Mouse (Mus musculus) forebrain, postnatal 0 days (tissue): Measurements from ENCODE around the gene Mbl1. TPM values are rescaled to one million over a fixed set of nuclear protein-coding genes. Genes with fewer than 3 reads are reported as not detected.

Source experiments
- ATAC-seq: fragments of 200-750 bp; cut with Nextera tagmentation; 2 replicates; pipeline ENCODE4 v1.8.0; 2017; ENCODE audit warnings: mild to moderate bottlenecking, moderate library complexity
- DNase-seq: peaks from one replicate; pipeline ENCODE4 v3.0.0-alpha.2; 2015
- H3K27ac ChIP-seq: fragments of 300-500 bp; sonication (generic); 2 replicates; pipeline ENCODE4 v1.5.1; 2014; ENCODE audit warnings: low read depth, mild to moderate bottlenecking, antibody characterized with exemption, low read length, moderate library complexity, mixed read lengths
- H3K27me3 ChIP-seq: fragments of 300-500 bp; sonication (generic); 2 replicates; pipeline ENCODE4 v1.6.1; 2014; ENCODE audit warnings: mild to moderate bottlenecking, low read length, mixed read lengths; ENCODE audit not compliant: insufficient read depth
- H3K36me3 ChIP-seq: fragments of 300-500 bp; sonication (generic); 2 replicates; pipeline ENCODE4 v1.6.1; 2014; ENCODE audit warnings: mild to moderate bottlenecking, moderate library complexity; ENCODE audit not compliant: insufficient read depth
- H3K4me1 ChIP-seq: fragments of 300-500 bp; sonication (generic); 2 replicates; pipeline ENCODE4 v1.6.1; 2014; ENCODE audit warnings: antibody characterized with exemption; ENCODE audit not compliant: insufficient read depth
- H3K4me2 ChIP-seq: fragments of 300-500 bp; sonication (generic); 2 replicates; pipeline ENCODE4 v1.6.1; 2014; ENCODE audit warnings: low read depth, mild to moderate bottlenecking, moderate library complexity
- H3K4me3 ChIP-seq: fragments of 300-500 bp; sonication (generic); 2 replicates; pipeline ENCODE4 v1.5.1; 2014; ENCODE audit warnings: low read depth, low read length, mixed read lengths
- H3K9ac ChIP-seq: fragments of 300-500 bp; sonication (generic); 2 replicates; pipeline ENCODE4 v1.6.1; 2014; ENCODE audit warnings: mild to moderate bottlenecking
- H3K9me3 ChIP-seq: fragments of 300-500 bp; sonication (generic); 2 replicates; pipeline ENCODE4 v1.6.1; 2016; ENCODE audit warnings: low read length
- CTCF ChIP-seq: sonication (generic); IDR thresholded peaks from 2 replicates; pipeline ENCODE4 v1.5.1; 2016; ENCODE audit warnings: antibody characterized with exemption, control low read depth, low read depth
- WGBS: fragments of 180-500 bp; shearing (Covaris S2); extraction: QIAGEN DNeasy Blood & Tissue Kit; methylation state at CpG from one replicate; pipeline ENCODE4 v1.1.7; 2014; 5-methylcytosine and 5-hydroxymethylcytosine counted together
- polyA plus RNA-seq: library from polyadenylated mRNA; unstranded; fragments of >200 nt; fragmentation: Nextera tagmentation; extraction: Ambion mirVana; gene quantifications from 2 replicates; pipeline ENCODE4 v1.2.1, GENCODE M21; 2015
- total RNA-seq: library from RNA; depleted of rRNA; stranded (reverse); fragments of >200 nt; gene quantifications from 2 replicates; pipeline ENCODE4 v1.2.3, GENCODE M21; 2014; rRNA removed

Gene Mbl1
- total RNA-seq (not detected in 2 replicates), polyA plus RNA-seq (not detected in 2 replicates)

- no peak within 1 kb of the TSS for H3K9ac ChIP-seq
- DNase-seq (no peak), ATAC-seq (no peak)
- H3K4me1 ChIP-seq: no peaks in the 10 kb centered on the region
- H3K27me3 ChIP-seq: no peaks in the 10 kb centered on the region
- no peak within 1 kb of the TSS for H3K27ac ChIP-seq
- no peaks in the 10 kb centered on the region for H3K36me3 ChIP-seq
- H3K4me3 ChIP-seq: no peak within 1 kb of the TSS
- 91% methylated on average over 7 of the region's 7 CpGs for WGBS
- H3K9me3 ChIP-seq: no peaks in the 10 kb centered on the region; the same call in 1 of the 2 replicates
- H3K4me2 ChIP-seq: no peak within 1 kb of the TSS
- TF ChIP-seq CTCF: no peak
Observed at GRCm38 (mm10) chr14:41151220-41151898, at the start of gene Mbl1. Mbl1 (plus strand) TSS chr14:41151458.

- H3K27me3 ChIP-seq: no peaks in the 10 kb centered on the region
- H3K4me1 ChIP-seq: no peaks in the 10 kb centered on the region
- no peak overlapping the region for H3K9ac ChIP-seq
- no peak overlapping the region for H3K4me3 ChIP-seq
- TF ChIP-seq CTCF: no peak
- H3K9me3 ChIP-seq: no peaks in the 10 kb centered on the region
- WGBS: 86% methylated on average over 2 of the region's 2 CpGs
- no peak overlapping the region for H3K27ac ChIP-seq
- ATAC-seq (no peak), DNase-seq (no peak)
- H3K36me3 ChIP-seq: no peaks in the 10 kb centered on the region
- no peak overlapping the region for H3K4me2 ChIP-seq
Observed at GRCm38 (mm10) chr14:41102269-41102668, 49.0 kb upstream of the Mbl1 start.

GRCm38 (mm10) chr14:41104853-41105444 is 46.3 kb upstream of the Mbl1 start, which contains the start of gene Mat1a:
Mat1a (plus strand) TSS chr14:41105035.
- Histone ChIP-seq H3K27me3 (no peaks in the 10 kb centered on the region), H3K27ac (no peak within 1 kb of the TSS), H3K9ac (no peak within 1 kb of the TSS), H3K4me1 (no peaks in the 10 kb centered on the region), H3K4me3 (no peak within 1 kb of the TSS), H3K36me3 (no peaks in the 10 kb centered on the region), H3K9me3 (no peaks in the 10 kb centered on the region), H3K4me2 (no peak within 1 kb of the TSS)
- 81% methylated on average over 10 of the region's 10 CpGs for whole genome bisulfite sequencing
- ATAC-seq (no peak), DNase-seq (no peak)
- no peak for TF ChIP-seq CTCF

- H3K4me3 ChIP-seq: no peak overlapping the region
- no peak for DNase-seq
- no peaks in the 10 kb centered on the region for H3K36me3 ChIP-seq
- ATAC-seq: no peak
- WGBS: 85% methylated on average over 7 of the region's 7 CpGs
- no peak for TF ChIP-seq CTCF
- H3K27me3 ChIP-seq: no peaks in the 10 kb centered on the region
- H3K4me2 ChIP-seq: no peak overlapping the region
- H3K27ac ChIP-seq: no peak overlapping the region
- H3K9ac ChIP-seq: no peak overlapping the region
- H3K9me3 ChIP-seq: no peaks in the 10 kb centered on the region
- H3K4me1 ChIP-seq: no peaks in the 10 kb centered on the region
Observed at GRCm38 (mm10) chr14:41111031-41111668, 40.1 kb upstream of the Mbl1 start.

GRCm38 (mm10) chr14:41112944-41113343 is 38.3 kb upstream of the Mbl1 start:
- Histone ChIP-seq H3K9me3 (no peaks in the 10 kb centered on the region), H3K4me2 (no peak overlapping the region), H3K4me1 (no peaks in the 10 kb centered on the region), H3K27me3 (no peaks in the 10 kb centered on the region), H3K36me3 (no peaks in the 10 kb centered on the region), H3K27ac (no peak overlapping the region), H3K4me3 (no peak overlapping the region), H3K9ac (no peak overlapping the region)
- no peak for ATAC-seq
- 79% methylated on average over 4 of the region's 4 CpGs for WGBS
- TF ChIP-seq CTCF: no peak
- DNase-seq: no peak

- no peak overlapping the region for H3K9ac ChIP-seq
- WGBS: 93% methylated on average over 3 of the region's 3 CpGs
- H3K4me2 ChIP-seq: no peak overlapping the region
- DNase-seq: no peak
- no peak overlapping the region for H3K4me3 ChIP-seq
- no peak for ATAC-seq
- H3K27me3 ChIP-seq: no peaks in the 10 kb centered on the region
- no peak overlapping the region for H3K27ac ChIP-seq
- H3K9me3 ChIP-seq: no peaks in the 10 kb centered on the region
- no peak for TF ChIP-seq CTCF
- H3K36me3 ChIP-seq: no peaks in the 10 kb centered on the region
- H3K4me1 ChIP-seq: no peaks in the 10 kb centered on the region
Observed at GRCm38 (mm10) chr14:41116271-41116670, 35.0 kb upstream of the Mbl1 start.

- H3K9me3 ChIP-seq: no peaks in the 10 kb centered on the region
- no peaks in the 10 kb centered on the region for H3K4me1 ChIP-seq
- ATAC-seq (no peak), DNase-seq (no peak)
- no peak for TF ChIP-seq CTCF
- no peak overlapping the region for H3K27ac ChIP-seq
- H3K9ac ChIP-seq: no peak overlapping the region
- H3K4me2 ChIP-seq: no peak overlapping the region
- no peaks in the 10 kb centered on the region for H3K27me3 ChIP-seq
- 91% methylated on average over 5 of the region's 5 CpGs for WGBS
- H3K4me3 ChIP-seq: no peak overlapping the region
- no peaks in the 10 kb centered on the region for H3K36me3 ChIP-seq
Observed at GRCm38 (mm10) chr14:41124683-41125082, 26.6 kb upstream of the Mbl1 start.
